Mouse (Mus musculus) testis, adult 2 months (tissue): Measurements from ENCODE around the gene Syne4.

ENCODE experiments used
- CTCF ChIP-seq: fragments of 200-500 bp; IDR thresholded peaks from 2 replicates; pipeline ENCODE4 v1.5.1; 2012; ENCODE audit warnings: low read depth, mild to moderate bottlenecking, inconsistent platforms, low read length, moderate library complexity; ENCODE audit not compliant: control insufficient read depth, insufficient read depth, insufficient replicate concordance
- POLR2A ChIP-seq: fragments of 200-500 bp; IDR thresholded peaks from 2 replicates; pipeline ENCODE4 v1.6.1; 2012; ENCODE audit warnings: low read depth, mild to moderate bottlenecking, inconsistent platforms, low read length, moderate library complexity; ENCODE audit not compliant: control insufficient read depth

DNA sequence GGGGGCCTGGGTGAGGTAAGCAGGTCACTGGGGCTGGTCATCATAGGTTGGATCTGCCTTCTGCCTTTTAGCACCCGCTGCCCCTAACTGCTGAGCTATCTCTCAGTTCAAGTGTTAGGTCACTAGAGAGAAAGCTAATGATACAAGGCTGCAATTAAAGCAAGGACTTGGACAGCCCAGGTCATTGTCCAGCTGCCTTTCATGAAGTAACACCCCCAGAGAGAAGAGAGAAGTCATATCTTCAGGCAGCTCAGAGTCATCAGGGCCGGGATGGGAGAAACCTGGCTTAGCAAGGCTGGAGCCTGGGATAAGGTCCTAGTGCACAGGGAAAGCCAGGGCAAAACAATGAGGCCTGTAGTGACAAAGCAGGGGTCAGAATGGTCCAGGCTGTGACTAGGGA lies 52.9 kb downstream of the Syne4 start:
- TF ChIP-seq CTCF = no peak
- TF ChIP-seq POLR2A = no peak
